Mouse (Mus musculus) neutrophil, adult 5-6 weeks (primary cell): Measurements from ENCODE around the gene Hnrnpdl. TPM values are rescaled to one million over a fixed set of nuclear protein-coding genes. Genes with fewer than 3 reads are reported as not detected.

Experiments used
- ATAC-seq: fragments of 151-379, 151-347 bp; 2 replicates; pipeline ENCODE4 v1.8.0; 2017; ENCODE audit warnings: mild to moderate bottlenecking, moderate TSS enrichment; ENCODE audit not compliant: insufficient number of reproducible peaks, poor library complexity, low FRiP score, severe bottlenecking; ENCODE audit errors: extremely low read depth
- total RNA-seq: library from RNA; stranded (forward); fragments of 200-1000 nt; gene quantifications from 2 replicates; pipeline ENCODE4 v1.2.3, GENCODE M21; 2017

Hnrnpdl gene
- total RNA-seq: 459 and 480 TPM in 2 replicates

GRCm38 (mm10) chr5:100039602-100040142 is at the start of gene Hnrnpdl, which contains the start of gene Enoph1:
Gene Hnrnpdl (minus strand): TSS chr5:100039664.
Gene Enoph1 (plus strand): TSS chr5:100039985.
- peak; percentile 67 for ATAC-seq

GRCm38 (mm10) chr5:100085097-100085496 is 45.6 kb upstream of the Hnrnpdl start:
- no peak for ATAC-seq

- ATAC-seq: no peak
Measured at GRCm38 (mm10) chr5:100083953-100084562, 44.6 kb upstream of the Hnrnpdl start.

- no peak for ATAC-seq
Measured at GRCm38 (mm10) chr5:100082006-100082405, 42.5 kb upstream of the Hnrnpdl start.

- ATAC-seq: no peak
Measured at GRCm38 (mm10) chr5:100079931-100080275, 40.4 kb upstream of the Hnrnpdl start.

- no peak; the same call in 1 of the 2 replicates for ATAC-seq
Measured at GRCm38 (mm10) chr5:100079040-100079930, 39.8 kb upstream of the Hnrnpdl start.

GRCm38 (mm10) chr5:100074571-100074970 is 35.1 kb upstream of the Hnrnpdl start:
- ATAC-seq: no peak

- ATAC-seq: no peak
Measured at GRCm38 (mm10) chr5:100072557-100072956, 33.1 kb upstream of the Hnrnpdl start.

- no peak for ATAC-seq
Measured at GRCm38 (mm10) chr5:100071541-100071940, 32.1 kb upstream of the Hnrnpdl start.

GRCm38 (mm10) chr5:100070255-100070654 is 30.8 kb upstream of the Hnrnpdl start:
- peak; percentile 86 for ATAC-seq

- ATAC-seq: no peak
Measured at GRCm38 (mm10) chr5:100069526-100069925, 30.1 kb upstream of the Hnrnpdl start.

- no peak for ATAC-seq
Measured at GRCm38 (mm10) chr5:100067579-100067978, 28.1 kb upstream of the Hnrnpdl start.

GRCm38 (mm10) chr5:100060876-100061275 is 21.4 kb upstream of the Hnrnpdl start:
- ATAC-seq: no peak

- ATAC-seq: no peak
Measured at GRCm38 (mm10) chr5:100059326-100059725, 19.9 kb upstream of the Hnrnpdl start.

GRCm38 (mm10) chr5:100058729-100059128 is 19.3 kb upstream of the Hnrnpdl start:
- ATAC-seq: no peak

GRCm38 (mm10) chr5:100057461-100058209 is 18.2 kb upstream of the Hnrnpdl start:
- no peak for ATAC-seq

- no peak for ATAC-seq
Measured at GRCm38 (mm10) chr5:100055866-100056369, 16.5 kb upstream of the Hnrnpdl start.

GRCm38 (mm10) chr5:100054807-100055547 is 15.5 kb upstream of the Hnrnpdl start:
- ATAC-seq: no peak
